Mouse (Mus musculus): Measurements from ENCODE around the gene Dusp22. TPM values are rescaled to one million over a fixed set of nuclear protein-coding genes. Genes with fewer than 3 reads are reported as not detected.

Dusp22 gene
- polyA plus RNA-seq, 1 experiment from 2014 or later: 9.0 TPM

- no peak overlapping the region for H3K4me3 ChIP-seq (ENCODE audit: low read depth, low read length)
- H3K9me3 ChIP-seq (ENCODE audit: control insufficient read depth): no peaks in the 10 kb centered on the region
- ATAC-seq: no peak
- no peak overlapping the region for H3K4me2 ChIP-seq (replicated peaks; ENCODE audit: low read depth)
- no peaks in the 10 kb centered on the region for H3K36me3 ChIP-seq (ENCODE audit: control insufficient read depth, insufficient read depth)
- no peak overlapping the region for H3K27ac ChIP-seq (ENCODE audit: low read depth, low read length)
- no peaks in the 10 kb centered on the region for H3K4me1 ChIP-seq (replicated peaks; ENCODE audit: control insufficient read depth, insufficient read depth, low read length)
- WGBS: 53% methylated on average over 4 of the region's 4 CpGs
- no peaks in the 10 kb centered on the region for H3K27me3 ChIP-seq (replicated peaks; ENCODE audit: control insufficient read depth, insufficient read depth, low read length)
- no peak overlapping the region for H3K9ac ChIP-seq (ENCODE audit: low read depth, low read length)
- no peak for TF ChIP-seq CTCF (IDR thresholded peaks at IDR 0.05; ENCODE audit: low read depth)
Measured at GRCm38 (mm10) chr13:30653051-30653450, 6.7 kb upstream of the Dusp22 start.

GRCm38 (mm10) chr13:30654463-30654862 is 5.3 kb upstream of the Dusp22 start:
- no peaks in the 10 kb centered on the region for H3K4me1 ChIP-seq (replicated peaks; ENCODE audit: control insufficient read depth, insufficient read depth, low read length)
- no peak for TF ChIP-seq CTCF (IDR thresholded peaks at IDR 0.05; ENCODE audit: low read depth)
- H3K36me3 ChIP-seq (ENCODE audit: control insufficient read depth, insufficient read depth): no peaks in the 10 kb centered on the region
- no peak overlapping the region for H3K9ac ChIP-seq (ENCODE audit: low read depth, low read length)
- no peaks in the 10 kb centered on the region for H3K27me3 ChIP-seq (replicated peaks; ENCODE audit: control insufficient read depth, insufficient read depth, low read length)
- no peak overlapping the region for H3K4me3 ChIP-seq (ENCODE audit: low read depth, low read length)
- no peak overlapping the region for H3K4me2 ChIP-seq (replicated peaks; ENCODE audit: low read depth)
- no peak overlapping the region for H3K27ac ChIP-seq (ENCODE audit: low read depth, low read length)
- ATAC-seq: no peak
- WGBS: 63% methylated on average over 5 of the region's 5 CpGs
- no peaks in the 10 kb centered on the region for H3K9me3 ChIP-seq (ENCODE audit: control insufficient read depth)

GRCm38 (mm10) chr13:30656909-30657308 is 2.9 kb upstream of the Dusp22 start:
- H3K4me2 ChIP-seq (replicated peaks; ENCODE audit: low read depth): no peak overlapping the region
- H3K9me3 ChIP-seq (ENCODE audit: control insufficient read depth): no peaks in the 10 kb centered on the region
- TF ChIP-seq CTCF (IDR thresholded peaks at IDR 0.05; ENCODE audit: low read depth): no peak
- 69% methylated on average over 5 of the region's 5 CpGs for WGBS
- ATAC-seq: no peak
- H3K36me3 ChIP-seq (ENCODE audit: control insufficient read depth, insufficient read depth): no peaks in the 10 kb centered on the region
- no peak overlapping the region for H3K4me3 ChIP-seq (ENCODE audit: low read depth, low read length)
- H3K27me3 ChIP-seq (replicated peaks; ENCODE audit: control insufficient read depth, insufficient read depth, low read length): no peaks in the 10 kb centered on the region
- no peaks in the 10 kb centered on the region for H3K4me1 ChIP-seq (replicated peaks; ENCODE audit: control insufficient read depth, insufficient read depth, low read length)
- H3K9ac ChIP-seq (ENCODE audit: low read depth, low read length): no peak overlapping the region
- H3K27ac ChIP-seq (ENCODE audit: low read depth, low read length): no peak overlapping the region

GRCm38 (mm10) chr13:30657779-30658178 is 2.0 kb upstream of the Dusp22 start:
- no peak overlapping the region for H3K9ac ChIP-seq (ENCODE audit: low read depth, low read length)
- H3K4me3 ChIP-seq (ENCODE audit: low read depth, low read length): no peak overlapping the region
- H3K9me3 ChIP-seq (ENCODE audit: control insufficient read depth): no peaks in the 10 kb centered on the region
- no peaks in the 10 kb centered on the region for H3K36me3 ChIP-seq (ENCODE audit: control insufficient read depth, insufficient read depth)
- no peak for ATAC-seq
- no peak for TF ChIP-seq CTCF (IDR thresholded peaks at IDR 0.05; ENCODE audit: low read depth)
- no peaks in the 10 kb centered on the region for H3K4me1 ChIP-seq (replicated peaks; ENCODE audit: control insufficient read depth, insufficient read depth, low read length)
- no peak overlapping the region for H3K27ac ChIP-seq (ENCODE audit: low read depth, low read length)
- no peaks in the 10 kb centered on the region for H3K27me3 ChIP-seq (replicated peaks; ENCODE audit: control insufficient read depth, insufficient read depth, low read length)
- H3K4me2 ChIP-seq (replicated peaks; ENCODE audit: low read depth): no peak overlapping the region
- WGBS: 50% methylated on average over 2 of the region's 2 CpGs

GRCm38 (mm10) chr13:30658201-30658996 is 1.4 kb upstream of the Dusp22 start:
- Histone ChIP-seq H3K9ac (ENCODE audit: low read depth, low read length) (no peak overlapping the region), H3K4me2 (replicated peaks; ENCODE audit: low read depth) (no peak overlapping the region), H3K4me3 (ENCODE audit: low read depth, low read length) (no peak overlapping the region), H3K36me3 (ENCODE audit: control insufficient read depth, insufficient read depth) (no peaks in the 10 kb centered on the region), H3K4me1 (replicated peaks; ENCODE audit: control insufficient read depth, insufficient read depth, low read length) (no peaks in the 10 kb centered on the region), H3K27me3 (replicated peaks; ENCODE audit: control insufficient read depth, insufficient read depth, low read length) (no peaks in the 10 kb centered on the region), H3K27ac (ENCODE audit: low read depth, low read length) (no peak overlapping the region), H3K9me3 (ENCODE audit: control insufficient read depth) (no peaks in the 10 kb centered on the region)
- no peak for ATAC-seq
- WGBS: 79% methylated on average over 2 of the region's 2 CpGs
- no peak for TF ChIP-seq CTCF (IDR thresholded peaks at IDR 0.05; ENCODE audit: low read depth)

GRCm38 (mm10) chr13:30665261-30665660 is 5.5 kb downstream of the Dusp22 start:
- no peak for ATAC-seq
- Histone ChIP-seq H3K36me3 (ENCODE audit: control insufficient read depth, insufficient read depth) (no peaks in the 10 kb centered on the region), H3K4me1 (replicated peaks; ENCODE audit: control insufficient read depth, insufficient read depth, low read length) (no peaks in the 10 kb centered on the region), H3K9ac (ENCODE audit: low read depth, low read length) (no peak overlapping the region), H3K4me3 (ENCODE audit: low read depth, low read length) (no peak overlapping the region), H3K27ac (ENCODE audit: low read depth, low read length) (no peak overlapping the region), H3K4me2 (replicated peaks; ENCODE audit: low read depth) (no peak overlapping the region), H3K27me3 (replicated peaks; ENCODE audit: control insufficient read depth, insufficient read depth, low read length) (no peaks in the 10 kb centered on the region), H3K9me3 (ENCODE audit: control insufficient read depth) (no peaks in the 10 kb centered on the region)
- 90% methylated on average over 8 of the region's 8 CpGs for WGBS
- no peak for TF ChIP-seq CTCF (IDR thresholded peaks at IDR 0.05; ENCODE audit: low read depth)

Data from intestine, postnatal 0 days (tissue).